Mouse (Mus musculus): ENCODE data around the gene Il13. TPM values are rescaled to one million over a fixed set of nuclear protein-coding genes. Genes with fewer than 3 reads are reported as not detected.

Il13 gene
- total RNA-seq, 2 experiments from 2014 or later: not detected

GRCm38 (mm10) chr11:53627859-53628258 is 6.6 kb downstream of the Il13 start:
- peak; percentile 84 for DNase-seq

- DNase-seq: no peak
Observed at GRCm38 (mm10) chr11:53626802-53627373, 7.6 kb downstream of the Il13 start.

GRCm38 (mm10) chr11:53624124-53624523 is 10.4 kb downstream of the Il13 start:
- no peak for DNase-seq

GRCm38 (mm10) chr11:53623573-53623972 is 10.9 kb downstream of the Il13 start:
- no peak for DNase-seq

- no peak for DNase-seq
Observed at GRCm38 (mm10) chr11:53622440-53622806, 12.1 kb downstream of the Il13 start.

- DNase-seq: no peak
Observed at GRCm38 (mm10) chr11:53621582-53622439, 12.7 kb downstream of the Il13 start.

GRCm38 (mm10) chr11:53620094-53620493 is 14.4 kb downstream of the Il13 start:
- no peak for DNase-seq

GRCm38 (mm10) chr11:53619428-53619827 is 15.1 kb downstream of the Il13 start:
- DNase-seq: no peak

- no peak for DNase-seq
Observed at GRCm38 (mm10) chr11:53618619-53619198, 15.8 kb downstream of the Il13 start, which contains the start of gene Il4. Gene Il4, minus strand, starts transcription at chr11:53618669.

GRCm38 (mm10) chr11:53617562-53618109 is 16.9 kb downstream of the Il13 start:
- no peak for DNase-seq

GRCm38 (mm10) chr11:53616748-53617558 is 17.5 kb downstream of the Il13 start:
- DNase-seq: no peak

GRCm38 (mm10) chr11:53615575-53615974 is 18.9 kb downstream of the Il13 start:
- no peak for DNase-seq

GRCm38 (mm10) chr11:53615172-53615571 is 19.3 kb downstream of the Il13 start:
- no peak for DNase-seq

GRCm38 (mm10) chr11:53609672-53610071 is 24.8 kb downstream of the Il13 start:
- no peak for DNase-seq

- DNase-seq: no peak
Observed at GRCm38 (mm10) chr11:53609231-53609630, 25.3 kb downstream of the Il13 start.

GRCm38 (mm10) chr11:53605609-53606008 is 28.9 kb downstream of the Il13 start:
- DNase-seq: no peak

GRCm38 (mm10) chr11:53604983-53605382 is 29.5 kb downstream of the Il13 start:
- no peak for DNase-seq

- no peak for DNase-seq
Observed at GRCm38 (mm10) chr11:53591116-53591515, 43.4 kb downstream of the Il13 start.

GRCm38 (mm10) chr11:53590368-53590768 is 44.1 kb downstream of the Il13 start:
- peak; percentile 46 for DNase-seq

- no peak for DNase-seq
Observed at GRCm38 (mm10) chr11:53588279-53588678, 46.2 kb downstream of the Il13 start.

- DNase-seq: no peak
Observed at GRCm38 (mm10) chr11:53585510-53585909, 49.0 kb downstream of the Il13 start.

GRCm38 (mm10) chr11:53584849-53585248 is 49.7 kb downstream of the Il13 start:
- peak; percentile 18 for DNase-seq
